Mouse (Mus musculus): ENCODE results near the gene Ucp3.

Gene Ucp3

DNA sequence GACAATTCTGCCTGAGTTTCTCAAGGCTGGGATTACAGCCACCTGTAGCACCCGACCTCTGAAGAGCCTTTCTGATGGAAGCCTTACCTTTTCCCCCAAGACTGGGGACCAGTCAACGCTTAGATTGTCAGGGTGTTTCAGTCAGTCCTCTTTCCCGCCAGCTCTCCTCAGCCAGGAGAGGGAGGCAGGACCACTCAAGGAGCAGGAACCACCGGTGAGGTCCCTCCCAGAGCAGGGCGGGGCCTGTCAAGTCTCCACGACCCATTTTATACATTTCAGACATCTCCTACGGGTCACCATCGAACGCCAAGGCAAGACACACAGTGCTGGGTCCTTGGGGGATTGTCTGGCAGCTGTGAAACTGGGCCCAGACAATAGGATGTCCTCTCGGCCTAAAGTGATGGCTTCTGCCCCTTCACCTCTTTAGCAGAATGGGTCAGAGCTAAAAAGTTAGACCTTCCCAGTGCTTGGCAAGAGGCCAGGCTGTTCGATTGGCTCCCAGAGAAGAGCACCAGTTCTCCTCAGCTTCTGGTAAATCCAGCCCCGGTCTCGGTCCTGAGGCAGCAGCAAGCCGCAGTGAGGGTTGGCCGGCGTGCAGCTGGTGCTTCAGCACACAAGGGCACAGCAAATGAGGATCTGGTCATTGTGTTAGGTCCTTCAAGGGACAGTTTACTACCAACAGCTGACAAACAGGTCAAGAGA, 27.6 kb downstream of the Ucp3 start:
- DNase-seq (ENCODE audit: low spot score in 2 of 2), result no peak

DNA sequence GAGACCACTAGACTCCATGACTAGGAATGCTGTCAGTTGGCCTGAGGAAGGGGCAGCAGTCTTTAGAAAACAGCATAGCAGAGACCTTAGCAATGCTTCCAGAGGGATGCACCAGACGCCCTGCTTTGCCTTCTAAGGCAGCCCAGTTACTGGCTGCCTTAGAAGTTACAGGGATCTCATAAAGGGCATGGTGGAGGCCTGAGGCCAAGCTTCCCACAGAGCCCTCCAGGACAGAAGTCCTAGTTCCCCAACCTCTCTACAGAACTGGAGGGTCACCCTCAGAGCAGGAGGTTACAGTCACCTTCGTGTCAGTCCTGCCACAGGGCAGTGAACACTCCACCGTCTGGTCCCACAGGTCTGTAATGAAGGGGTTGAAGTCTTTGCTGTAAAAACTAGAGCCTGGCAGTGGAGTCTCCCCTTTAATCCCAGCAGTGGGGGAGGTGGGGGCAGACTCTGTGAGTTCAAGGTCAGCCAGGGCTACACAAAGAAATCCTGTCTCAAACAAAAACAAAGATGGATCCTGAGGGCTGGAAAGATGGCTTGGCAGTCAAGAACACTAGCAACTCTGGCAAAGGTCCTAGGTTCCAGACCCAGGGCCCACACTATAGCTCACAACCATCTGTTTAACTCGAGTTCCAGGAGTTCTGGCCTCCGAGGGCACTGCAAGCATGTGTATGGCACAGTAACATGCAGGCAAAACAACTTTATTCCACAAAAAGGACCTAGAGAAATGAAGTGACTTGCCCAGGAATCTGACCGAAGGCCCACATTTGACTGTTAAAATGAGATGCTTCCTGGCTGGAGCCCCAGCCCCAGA, 28.4 kb downstream of the Ucp3 start:
- DNase-seq (ENCODE audit: low spot score in 2 of 2), result no peak

DNA sequence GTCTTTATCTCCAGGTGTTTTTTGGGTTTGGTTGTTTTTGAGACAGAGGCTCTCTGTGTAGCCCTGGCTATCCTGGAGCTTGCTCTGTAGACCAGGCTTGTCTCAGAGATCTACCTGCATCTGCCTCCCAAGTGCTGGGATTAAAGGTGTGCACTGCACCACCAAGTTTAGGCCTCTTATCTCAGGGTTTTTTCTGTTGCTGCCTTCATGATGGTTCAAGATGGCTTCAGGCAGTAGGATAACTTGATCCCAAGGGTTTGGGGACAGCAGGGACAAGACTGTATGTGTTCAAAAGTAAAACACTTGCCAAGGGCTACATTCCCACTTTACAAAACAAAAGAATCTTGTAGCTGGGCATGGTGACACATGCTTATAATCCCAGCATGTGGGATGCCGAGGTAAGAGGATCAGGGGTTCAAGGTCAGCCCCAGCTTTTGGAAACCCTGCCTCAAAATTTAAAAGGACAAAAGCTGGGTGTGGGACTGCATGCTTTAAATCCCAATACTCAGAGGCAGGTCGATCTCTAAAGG, 29.1 kb downstream of the Ucp3 start:
- no peak for DNase-seq (ENCODE audit: low spot score in 2 of 2)

DNA sequence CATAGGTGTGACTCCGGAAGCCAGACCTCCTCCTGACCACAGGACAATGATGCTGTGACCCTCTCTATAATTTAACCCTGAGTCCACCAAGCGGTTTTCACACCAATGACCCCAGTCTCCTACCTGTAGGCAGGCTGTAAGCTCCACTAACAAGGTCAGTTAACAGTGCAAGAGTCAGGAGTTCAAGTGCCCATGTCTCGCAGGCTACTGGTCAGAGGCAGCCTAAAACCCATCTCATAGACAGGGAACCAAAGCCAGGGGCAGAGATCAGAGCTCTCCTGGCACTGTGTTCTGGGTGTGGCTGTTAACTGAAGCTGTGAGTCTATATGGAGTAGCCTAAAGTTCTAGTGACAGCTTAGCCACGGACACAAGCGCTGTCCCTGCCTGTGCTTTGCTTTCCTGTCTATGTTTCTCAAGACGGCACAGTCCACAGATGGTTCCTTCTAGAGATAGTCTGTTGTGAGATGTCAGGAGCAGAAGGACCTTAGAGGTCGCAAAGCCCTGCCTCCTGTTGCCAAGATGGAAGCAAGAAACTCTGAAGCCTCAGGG, 29.7 kb downstream of the Ucp3 start:
- DNase-seq (ENCODE audit: low spot score in 2 of 2), result no peak

DNA sequence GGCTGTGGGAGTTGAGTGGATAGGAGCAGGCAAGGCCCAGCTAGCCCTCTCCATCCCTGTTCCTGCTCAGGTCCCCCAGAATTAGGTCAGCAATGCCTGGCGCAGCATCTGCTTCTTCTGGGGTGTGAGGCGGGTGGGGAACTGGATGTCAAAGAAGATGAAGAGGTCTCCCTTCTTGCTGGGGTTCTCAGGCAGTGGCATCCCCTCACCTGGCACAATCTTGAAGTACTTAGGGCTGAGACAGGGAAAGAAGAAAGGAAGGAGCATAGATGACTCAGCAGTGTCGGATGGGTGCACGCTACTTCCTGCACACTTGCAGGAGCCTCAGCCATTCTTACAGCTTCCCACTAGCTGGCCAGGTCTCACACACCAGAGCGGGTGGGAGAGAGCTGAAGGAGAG, 30.3 kb downstream of the Ucp3 start:
- no peak for DNase-seq (ENCODE audit: low spot score in 2 of 2)

DNA sequence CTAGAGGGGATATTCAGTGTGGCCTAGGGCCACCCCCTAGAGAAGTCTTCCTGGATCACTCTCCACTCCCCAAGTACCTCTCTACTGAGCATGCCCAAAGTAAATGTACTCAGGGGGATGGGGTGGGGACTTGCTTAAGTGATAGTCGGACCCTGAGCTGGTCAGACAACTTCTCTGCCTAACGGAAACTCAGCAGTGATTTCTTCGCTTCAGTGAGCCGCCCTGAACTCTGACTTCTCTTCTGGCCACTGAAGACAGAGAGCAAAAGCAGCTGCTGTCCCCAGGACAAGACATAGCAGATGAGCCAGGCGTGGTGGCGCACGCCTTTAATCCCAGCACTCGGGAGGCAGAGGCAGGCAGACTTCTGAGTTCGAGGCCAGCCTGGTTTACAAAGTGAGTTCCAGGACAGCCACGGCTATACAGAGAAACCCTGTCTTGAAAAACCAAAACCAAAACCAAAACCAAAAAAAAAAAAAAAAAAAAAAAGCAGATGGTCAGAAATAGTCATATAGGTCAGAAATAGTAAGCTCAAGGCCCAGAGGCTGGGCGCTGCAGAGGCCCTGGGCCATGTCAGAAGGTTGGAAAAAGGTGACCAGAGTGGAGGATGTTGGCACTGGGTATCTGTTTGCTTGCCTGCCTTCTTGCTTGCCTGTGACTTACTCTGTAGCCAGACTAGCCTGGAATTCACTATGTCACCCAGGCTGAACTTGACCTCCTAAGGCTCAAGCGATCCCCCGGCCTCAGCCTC, 32.1 kb downstream of the Ucp3 start:
- DNase-seq (ENCODE audit: low spot score in 2 of 2), result no peak

DNA sequence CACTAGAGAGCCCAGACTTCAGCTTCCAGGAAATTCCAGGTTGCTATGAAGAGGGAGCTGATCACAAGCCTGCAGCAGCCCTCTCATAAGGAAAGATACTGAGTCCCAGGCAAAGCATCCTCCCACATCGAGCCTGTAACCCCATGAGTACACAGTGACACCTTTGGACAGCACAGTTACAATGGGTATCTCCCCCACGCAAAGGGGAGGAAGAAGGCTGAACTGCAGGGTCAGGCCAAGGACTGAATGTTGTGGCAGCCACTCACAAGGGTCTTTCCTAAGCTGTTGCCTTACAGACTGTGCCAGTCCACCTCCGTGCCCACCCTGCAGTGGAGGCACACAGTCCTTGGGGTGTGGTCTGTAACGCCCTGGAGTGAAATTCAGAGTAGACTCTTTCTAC, 33.7 kb downstream of the Ucp3 start:
- no peak for DNase-seq (ENCODE audit: low spot score in 2 of 2)

DNA sequence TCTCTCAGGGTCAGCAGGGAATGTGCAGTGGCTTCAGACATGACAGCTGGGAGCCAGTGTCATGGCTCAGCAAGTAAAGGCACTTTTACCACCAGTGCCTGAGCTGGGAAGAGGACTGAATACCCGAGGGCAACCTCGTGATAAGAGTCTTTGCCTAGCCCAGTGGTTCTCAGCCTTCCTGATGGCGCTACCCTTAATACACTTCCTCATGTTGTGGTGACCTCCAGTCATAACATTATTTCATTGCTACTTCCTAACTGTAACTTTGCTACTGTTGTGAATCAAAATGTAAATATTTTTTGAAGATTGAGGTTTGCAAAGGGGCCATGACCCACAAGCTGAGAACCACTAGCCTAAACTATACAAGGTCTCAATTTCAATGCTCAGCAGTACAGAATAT, 35.9 kb downstream of the Ucp3 start:
- no peak for DNase-seq (ENCODE audit: low spot score in 2 of 2)

DNA sequence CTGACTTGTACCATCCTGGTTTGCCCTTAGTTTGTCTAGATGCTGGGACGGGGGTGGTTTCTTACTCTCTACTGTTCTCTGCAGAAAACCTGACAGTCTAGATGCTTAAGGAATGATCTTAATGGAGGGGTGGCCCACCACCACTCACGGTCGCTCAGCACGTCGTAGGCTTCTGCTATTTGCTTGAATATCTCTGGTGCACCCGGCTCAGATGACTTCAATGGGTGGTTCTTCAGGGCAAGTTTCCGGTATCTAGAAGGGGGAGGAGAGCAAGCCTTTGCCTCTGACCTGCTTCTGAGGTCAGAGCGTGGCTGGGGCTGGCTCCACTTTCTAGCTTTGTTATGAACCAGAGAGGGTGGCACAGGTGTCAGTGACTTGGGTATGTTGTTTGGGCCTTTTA, 38.8 kb downstream of the Ucp3 start:
- no peak for DNase-seq (ENCODE audit: low spot score in 2 of 2)

DNA sequence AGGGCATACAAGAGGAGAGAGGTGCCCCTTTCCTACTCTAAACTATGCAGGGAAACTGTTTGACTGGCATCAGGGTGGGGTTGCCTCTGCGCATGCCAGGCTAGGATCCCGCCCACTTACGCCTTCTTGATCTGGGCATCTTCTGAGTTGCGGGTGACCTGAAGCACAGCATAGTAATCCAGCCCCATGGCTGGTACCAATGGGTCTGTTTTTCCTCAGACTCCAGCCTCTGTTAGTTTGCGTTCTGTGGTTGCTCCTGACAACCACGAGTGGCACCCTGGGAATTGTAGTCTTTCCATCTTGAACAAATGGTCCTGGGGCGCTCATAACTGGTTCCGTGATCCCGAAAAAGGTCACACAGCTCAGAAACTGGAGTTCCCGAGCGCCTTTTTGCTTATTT, 41.8 kb downstream of the Ucp3 start, which contains the start of gene Dnajb13:
Dnajb13 (minus strand) TSS at position 388 of the 400 bp plus-strand sequence.
- no peak for DNase-seq (ENCODE audit: low spot score in 2 of 2)

DNA sequence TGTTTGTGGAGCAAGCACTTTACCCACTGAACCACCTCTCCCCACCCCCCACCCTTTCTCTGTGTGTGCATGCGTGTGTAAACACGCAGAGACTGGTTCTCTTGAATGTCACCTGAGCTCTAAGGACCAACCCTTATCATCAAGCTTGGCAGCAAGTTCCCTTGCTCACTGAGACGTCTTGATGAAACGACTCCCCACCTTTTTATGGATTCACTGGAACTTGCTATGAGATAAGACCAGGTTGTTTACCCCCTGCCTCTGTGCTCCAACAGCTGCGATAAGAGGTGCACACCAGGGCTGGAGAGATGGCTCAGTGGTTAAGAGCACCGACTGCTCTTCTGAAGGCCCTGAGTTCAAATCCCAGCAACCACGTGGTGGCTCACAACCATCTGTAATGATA, 47.4 kb downstream of the Ucp3 start:
- no peak for DNase-seq (ENCODE audit: low spot score in 2 of 2)

DNA sequence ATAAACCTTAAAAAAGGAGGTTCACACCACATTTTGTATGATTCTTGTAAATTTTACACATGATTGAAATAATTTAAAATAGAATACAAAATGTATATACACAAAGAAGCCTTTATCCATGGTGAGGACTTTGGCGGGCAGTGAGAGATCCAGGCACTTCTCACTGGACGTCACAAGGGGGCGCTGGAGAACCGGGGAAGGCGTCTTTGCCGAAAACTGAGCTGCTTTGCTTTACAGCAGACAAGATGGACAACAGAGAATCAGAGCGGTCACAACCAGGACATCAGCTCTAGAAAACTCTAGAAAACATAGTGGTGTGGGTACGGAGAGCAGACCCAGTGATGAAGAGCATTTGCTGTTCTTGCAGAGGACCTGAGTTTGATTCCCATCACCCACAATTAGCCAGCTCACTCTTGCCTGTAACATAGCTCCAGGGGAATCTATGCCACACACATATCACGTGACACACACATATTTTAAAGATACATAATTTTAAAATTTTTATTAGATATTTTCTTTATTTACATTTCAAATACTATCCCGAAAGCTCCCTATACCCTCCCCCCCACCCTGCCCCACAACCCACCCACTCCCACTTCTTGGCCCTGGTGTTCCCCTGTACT, 48.0 kb downstream of the Ucp3 start:
- DNase-seq (ENCODE audit: low spot score in 2 of 2), result peak; percentile 74 to 81

DNA sequence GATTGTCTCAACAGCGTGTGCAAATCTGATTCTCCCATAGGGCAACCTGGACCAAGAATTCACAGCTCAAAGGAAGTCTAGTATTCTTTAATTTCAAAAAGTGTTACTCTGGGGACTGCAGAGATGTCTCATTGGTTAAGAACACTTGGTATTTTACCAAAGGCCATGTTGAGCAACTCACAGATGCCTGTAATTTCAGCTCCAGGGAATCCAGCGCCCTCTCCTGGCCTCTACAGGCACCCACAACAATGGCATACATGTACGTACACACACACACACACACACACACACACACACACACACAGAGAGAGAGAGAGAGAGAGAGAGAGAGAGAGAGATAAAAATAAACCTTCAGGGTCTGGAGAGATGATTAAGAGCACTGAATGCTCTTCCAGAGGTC, 49.4 kb downstream of the Ucp3 start:
- no peak for DNase-seq (ENCODE audit: low spot score in 2 of 2)

DNA sequence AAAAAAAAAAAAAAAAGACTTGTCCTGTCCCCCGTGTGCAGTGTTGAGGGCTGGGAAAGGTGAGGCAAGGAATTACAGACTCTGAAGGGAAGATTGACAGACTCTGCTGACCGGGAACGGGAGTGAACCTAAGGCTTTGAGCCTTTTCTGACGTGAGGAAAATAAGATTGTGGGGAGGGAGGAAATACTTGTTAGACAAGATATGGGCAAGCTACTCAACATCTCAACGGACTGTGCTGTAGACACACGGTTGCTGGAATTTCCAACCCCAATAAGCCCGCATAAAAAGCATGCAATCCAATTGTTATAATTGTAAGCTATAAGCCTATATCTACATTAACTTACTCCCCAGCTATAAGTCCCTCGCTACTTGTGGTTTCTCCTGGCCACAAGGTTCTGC, 51.9 kb downstream of the Ucp3 start:
- DNase-seq (ENCODE audit: low spot score in 2 of 2), result no peak

DNA sequence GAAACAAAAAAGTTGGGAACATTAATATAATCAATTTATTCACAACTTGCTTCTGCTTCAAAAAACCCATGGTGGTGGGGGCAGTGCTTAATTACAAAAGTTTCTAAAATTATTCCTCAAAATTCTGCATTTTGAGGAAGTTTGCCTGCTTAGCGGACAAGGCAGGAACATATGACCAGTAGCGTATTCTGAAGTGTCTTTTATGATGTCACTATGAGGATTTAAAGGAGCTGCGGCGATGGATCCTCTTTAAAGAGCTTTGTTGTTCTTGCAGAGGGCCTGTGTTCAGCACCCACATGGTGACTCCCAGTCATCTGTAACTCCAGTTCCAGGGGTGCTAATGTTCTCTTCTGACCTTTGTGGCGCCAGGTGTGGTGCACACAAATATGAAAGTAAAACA, 58.0 kb downstream of the Ucp3 start:
- no peak for DNase-seq (ENCODE audit: low spot score in 2 of 2)

DNA sequence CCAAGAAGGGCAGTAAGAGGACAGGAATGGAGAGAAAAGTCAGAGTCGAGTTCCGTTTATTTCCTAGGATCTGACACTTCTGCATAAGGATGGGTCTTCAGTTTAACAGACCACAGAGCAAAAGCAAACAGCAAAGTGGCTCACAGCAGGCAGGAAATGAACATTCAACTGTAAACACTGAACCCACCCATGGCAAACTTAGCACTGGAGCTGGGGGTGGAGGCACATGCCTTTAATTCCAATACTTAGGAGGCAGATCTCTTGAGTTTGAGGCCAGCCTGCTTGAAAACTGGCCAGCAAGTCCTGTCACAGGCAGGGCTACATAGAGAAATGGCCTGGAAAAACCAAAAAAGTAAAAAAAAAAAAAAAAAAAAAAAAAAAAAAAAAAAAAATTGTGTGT, 60.7 kb downstream of the Ucp3 start:
- DNase-seq (ENCODE audit: low spot score in 2 of 2), result no peak

DNA sequence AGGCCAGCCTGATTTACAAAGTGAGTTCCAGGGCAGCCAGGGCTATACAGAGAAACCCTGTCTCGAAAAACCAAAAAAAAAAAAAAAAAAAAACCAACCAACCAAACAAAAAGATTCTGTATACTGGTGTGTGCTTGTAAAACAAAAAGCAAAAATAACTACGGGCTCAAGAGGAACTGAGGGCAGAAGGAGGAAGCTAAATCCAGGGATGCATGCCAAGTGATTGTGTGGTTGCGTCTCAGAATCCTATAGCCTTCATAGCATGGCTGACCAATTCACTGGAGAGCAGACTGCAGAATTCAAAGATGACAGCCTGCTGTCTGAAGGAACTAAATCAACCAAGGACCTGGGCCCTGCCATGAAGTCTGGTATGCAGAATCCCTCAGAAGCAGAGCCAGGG, 61.4 kb downstream of the Ucp3 start:
- DNase-seq (ENCODE audit: low spot score in 2 of 2), result no peak

DNA sequence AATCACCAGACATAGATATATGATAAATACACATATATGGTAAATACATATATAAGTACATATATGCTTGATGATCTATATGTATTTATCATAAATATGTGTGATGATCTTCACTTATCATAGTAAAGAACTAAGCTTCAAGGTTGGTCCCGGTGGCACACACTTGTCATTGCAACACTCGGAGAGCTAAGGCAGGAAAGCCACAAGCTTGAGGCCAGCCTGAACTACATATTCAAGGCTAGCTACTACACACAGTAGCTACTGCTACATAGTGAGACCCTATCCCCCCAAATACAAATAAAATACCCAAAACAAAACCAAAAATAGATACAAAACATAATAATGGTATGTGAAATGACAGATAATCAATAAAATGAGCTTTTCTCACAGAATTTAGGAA, 63.0 kb downstream of the Ucp3 start:
- no peak for DNase-seq (ENCODE audit: low spot score in 2 of 2)

All from natural killer cell, adult 2 months (primary cell).